Mouse (Mus musculus) hindbrain, postnatal 0 days (tissue): ENCODE measurements at regions not wholly inside any gene's neighbourhood (a gene's known extent, or its start where the extent isn't known, plus 50 kb on each side); places are given as distances from the start of the nearest gene placed in this dataset.

Source experiments
- ATAC-seq: fragments of 200-750 bp; cut with Nextera tagmentation; 2 replicates; pipeline ENCODE4 v1.8.0; 2017; ENCODE audit warnings: mild to moderate bottlenecking, moderate TSS enrichment, moderate library complexity
- DNase-seq: peaks from one replicate; pipeline ENCODE4 v3.0.0-alpha.2; 2015; ENCODE audit warnings: low spot score
- H3K27ac ChIP-seq: fragments of 300-500 bp; sonication (generic); 2 replicates; pipeline ENCODE4 v1.5.1; 2014; ENCODE audit warnings: mild to moderate bottlenecking
- H3K27me3 ChIP-seq: fragments of 300-500 bp; sonication (generic); 2 replicates; pipeline ENCODE4 v1.6.1; 2014; ENCODE audit warnings: low read length, mixed read lengths; ENCODE audit not compliant: insufficient read depth
- H3K36me3 ChIP-seq: fragments of 300-500 bp; sonication (generic); 2 replicates; pipeline ENCODE4 v1.6.1; 2014; ENCODE audit warnings: low read length, mixed read lengths; ENCODE audit not compliant: insufficient read depth
- H3K4me1 ChIP-seq: fragments of 300-500 bp; sonication (generic); 2 replicates; pipeline ENCODE4 v1.6.1; 2014; ENCODE audit warnings: antibody characterized with exemption, low read length, mixed read lengths; ENCODE audit not compliant: insufficient read depth
- H3K4me2 ChIP-seq: fragments of 300-500 bp; sonication (generic); 2 replicates; pipeline ENCODE4 v1.6.1; 2014; ENCODE audit warnings: low read depth, mild to moderate bottlenecking, low read length, moderate library complexity, mixed read lengths
- H3K4me3 ChIP-seq: fragments of 300-500 bp; sonication (generic); 2 replicates; pipeline ENCODE4 v1.5.1; 2014; ENCODE audit warnings: low read length
- H3K9ac ChIP-seq: fragments of 300-500 bp; sonication (generic); replicated peaks from 2 replicates; pipeline ENCODE4 v1.6.1; 2014; ENCODE audit warnings: mild to moderate bottlenecking, low read length, moderate library complexity, mixed read lengths
- H3K9me3 ChIP-seq: fragments of 300-500 bp; sonication (generic); 2 replicates; pipeline ENCODE4 v1.6.1; 2016; ENCODE audit warnings: low read length, mixed read lengths
- CTCF ChIP-seq: IDR thresholded peaks from 2 replicates; pipeline ENCODE4 v1.5.1; 2016; ENCODE audit warnings: antibody characterized with exemption, control low read depth, low read depth
- WGBS: fragments of 180-500 bp; shearing (Covaris S2); extraction: QIAGEN DNeasy Blood & Tissue Kit; methylation state at CpG from one replicate; pipeline ENCODE4 v1.1.7; 2014; 5-methylcytosine and 5-hydroxymethylcytosine counted together

- Histone ChIP-seq H3K4me1 (no peaks in the 10 kb centered on the region), H3K27me3 (no peaks in the 10 kb centered on the region), H3K4me2 (no peak overlapping the region), H3K27ac (no peak overlapping the region), H3K9me3 (no peaks in the 10 kb centered on the region), H3K36me3 (no peaks in the 10 kb centered on the region), H3K9ac (no peak overlapping the region), H3K4me3 (no peak overlapping the region)
- ATAC-seq (no peak), DNase-seq (no peak)
- no peak for TF ChIP-seq CTCF
- WGBS = 89% methylated on average over 1 of the region's 1 CpGs
Measured at GRCm38 (mm10) chr1:96074710-96075109, 407.3 kb upstream of the St8sia4 start.

GRCm38 (mm10) chr1:96061335-96061734 lies 394.0 kb upstream of the St8sia4 start:
- no peak overlapping the region for H3K27ac ChIP-seq
- DNase-seq (no peak), ATAC-seq (no peak)
- no peaks in the 10 kb centered on the region for H3K9me3 ChIP-seq
- H3K36me3 ChIP-seq = no peaks in the 10 kb centered on the region
- no peak overlapping the region for H3K4me3 ChIP-seq
- no peak overlapping the region for H3K9ac ChIP-seq
- H3K4me1 ChIP-seq = no peaks in the 10 kb centered on the region
- no peak for TF ChIP-seq CTCF
- H3K27me3 ChIP-seq = no peaks in the 10 kb centered on the region
- no peak overlapping the region for H3K4me2 ChIP-seq

GRCm38 (mm10) chr1:96049260-96049659 lies 381.9 kb upstream of the St8sia4 start:
- no peak for TF ChIP-seq CTCF
- H3K9me3 ChIP-seq = no peaks in the 10 kb centered on the region
- no peak overlapping the region for H3K9ac ChIP-seq
- H3K36me3 ChIP-seq = no peaks in the 10 kb centered on the region
- ATAC-seq (no peak), DNase-seq (no peak)
- H3K27ac ChIP-seq = no peak overlapping the region
- H3K4me2 ChIP-seq = no peak overlapping the region
- no peak overlapping the region for H3K4me3 ChIP-seq
- 14% methylated on average over 1 of the region's 1 CpGs for WGBS
- no peaks in the 10 kb centered on the region for H3K4me1 ChIP-seq
- no peaks in the 10 kb centered on the region for H3K27me3 ChIP-seq

GRCm38 (mm10) chr1:96046556-96046955 lies 379.2 kb upstream of the St8sia4 start:
- ATAC-seq = no peak
- no peaks in the 10 kb centered on the region for H3K36me3 ChIP-seq
- WGBS = 50% methylated on average over 1 of the region's 1 CpGs
- H3K9ac ChIP-seq = no peak overlapping the region
- H3K4me3 ChIP-seq = no peak overlapping the region
- no peak overlapping the region for H3K4me2 ChIP-seq
- DNase-seq = peak; percentile 2
- no peak for TF ChIP-seq CTCF
- no peaks in the 10 kb centered on the region for H3K4me1 ChIP-seq
- no peak overlapping the region for H3K27ac ChIP-seq
- H3K9me3 ChIP-seq = no peaks in the 10 kb centered on the region
- H3K27me3 ChIP-seq = no peaks in the 10 kb centered on the region

GRCm38 (mm10) chr1:96019443-96019842 lies 352.1 kb upstream of the St8sia4 start:
- WGBS = 40% methylated on average over 1 of the region's 1 CpGs
- ATAC-seq (no peak), DNase-seq (no peak)
- H3K27ac ChIP-seq = no peak overlapping the region
- no peaks in the 10 kb centered on the region for H3K4me1 ChIP-seq
- H3K9ac ChIP-seq = no peak overlapping the region
- TF ChIP-seq CTCF = no peak
- H3K36me3 ChIP-seq = no peaks in the 10 kb centered on the region
- no peak overlapping the region for H3K4me2 ChIP-seq
- H3K4me3 ChIP-seq = no peak overlapping the region
- no peaks in the 10 kb centered on the region for H3K27me3 ChIP-seq
- no peaks in the 10 kb centered on the region for H3K9me3 ChIP-seq

- 73% methylated on average over 3 of the region's 3 CpGs for WGBS
- H3K4me2 ChIP-seq = no peak overlapping the region
- no peak for ATAC-seq
- TF ChIP-seq CTCF = no peak
- H3K27ac ChIP-seq = no peak overlapping the region
- DNase-seq = no peak
- no peak overlapping the region for H3K4me3 ChIP-seq
- no peaks in the 10 kb centered on the region for H3K4me1 ChIP-seq
- H3K27me3 ChIP-seq = no peaks in the 10 kb centered on the region
- no peaks in the 10 kb centered on the region for H3K9me3 ChIP-seq
- H3K9ac ChIP-seq = no peak overlapping the region
- H3K36me3 ChIP-seq = no peaks in the 10 kb centered on the region
Measured at GRCm38 (mm10) chr1:96009461-96009860, 342.1 kb upstream of the St8sia4 start.

- no peak for ATAC-seq
- Histone ChIP-seq H3K4me2 (no peak overlapping the region), H3K4me1 (no peaks in the 10 kb centered on the region), H3K27ac (no peak overlapping the region), H3K36me3 (no peaks in the 10 kb centered on the region), H3K4me3 (no peak overlapping the region), H3K27me3 (no peaks in the 10 kb centered on the region), H3K9me3 (no peaks in the 10 kb centered on the region), H3K9ac (no peak overlapping the region)
- TF ChIP-seq CTCF = no peak
- 88% methylated on average over 3 of the region's 3 CpGs for WGBS
- DNase-seq = no peak
Measured at GRCm38 (mm10) chr1:96003086-96003485, 335.7 kb upstream of the St8sia4 start.
